Mouse (Mus musculus) MEL (cell line): ENCODE measurements around the gene Sephs2. TPM values are rescaled to one million over a fixed set of nuclear protein-coding genes. Genes with fewer than 3 reads are reported as not detected.
A peak's percentile ranks its signal among the peaks of the same experiment; 100 is the strongest.

ENCODE experiments used
- DNase-seq: peaks from one replicate; pipeline ENCODE4 v3.0.0; 2011; ENCODE audit warnings: low read depth, low spot score
- H3K27ac ChIP-seq: 2 replicates; pipeline ENCODE4 v1.5.1; 2012; ENCODE audit warnings: low read depth, mild to moderate bottlenecking, control low read depth, low read length, moderate library complexity; ENCODE audit not compliant: control insufficient read depth
- H3K27me3 ChIP-seq, 2 experiments: fragments of 150-350 bp in 1 of 2; sonication (generic) in 1 of 2; 2 replicates each; pipeline ENCODE4 v1.6.1; 2012; ENCODE audit warnings: low read length in 2 of 2, mild to moderate bottlenecking in 2 of 2, improper control_type of control experiment in 1 of 2, moderate library complexity in 1 of 2; ENCODE audit not compliant: insufficient read depth in 2 of 2, control insufficient read depth in 1 of 2
- H3K36me3 ChIP-seq, 2 experiments: 2 replicates each; pipeline ENCODE4 v1.6.1; 2012 to 2014; ENCODE audit warnings: low read length in 2 of 2, improper control_type of control experiment in 1 of 2, inconsistent platforms in 1 of 2, mild to moderate bottlenecking in 1 of 2; ENCODE audit not compliant: insufficient read depth in 2 of 2, control insufficient read depth in 1 of 2
- H3K4me1 ChIP-seq, 2 experiments: fragments of 150-350 bp in 1 of 2; sonication (generic) in 1 of 2; 2 replicates each; pipeline ENCODE4 v1.6.1; 2012; ENCODE audit warnings: low read length in 2 of 2, improper control_type of control experiment in 1 of 2, mild to moderate bottlenecking in 1 of 2; ENCODE audit not compliant: insufficient read depth in 2 of 2, control insufficient read depth in 1 of 2
- H3K4me3 ChIP-seq, 2 experiments: fragments of 150-350 bp in 1 of 2; sonication (generic) in 1 of 2; 2 replicates each; pipeline ENCODE4 v1.5.1; 2012; ENCODE audit warnings: low read depth in 2 of 2, low read length in 2 of 2, mild to moderate bottlenecking in 2 of 2, moderate library complexity in 2 of 2, control low read depth in 1 of 2, improper control_type of control experiment in 1 of 2; ENCODE audit not compliant: control insufficient read depth in 1 of 2, insufficient read depth in 1 of 2
- H3K79me2 ChIP-seq: 2 replicates; pipeline ENCODE4 v1.6.1; 2012; ENCODE audit warnings: mild to moderate bottlenecking, low read length, moderate library complexity; ENCODE audit not compliant: control insufficient read depth, poor library complexity, insufficient read depth
- H3K9ac ChIP-seq: 2 replicates; pipeline ENCODE4 v1.6.1; 2012; ENCODE audit warnings: low read depth, mild to moderate bottlenecking, control low read depth, low read length, moderate library complexity; ENCODE audit not compliant: control insufficient read depth, poor library complexity, severe bottlenecking
- H3K9me3 ChIP-seq: fragments of 150-350 bp; sonication (generic); replicated peaks from 2 replicates; pipeline ENCODE4 v1.6.1; 2012; ENCODE audit warnings: mild to moderate bottlenecking, low read length, improper control_type of control experiment, moderate library complexity; ENCODE audit not compliant: insufficient read depth
- CTCF ChIP-seq, 3 experiments: IDR thresholded peaks in 2 of 3; conservative IDR thresholded peaks in 1 of 3; 2 replicates each; pipeline ENCODE4 v1.5.1; 2011 to 2012; ENCODE audit warnings: low read length in 3 of 3, low read depth in 2 of 3, mild to moderate bottlenecking in 2 of 3, improper control_type of control experiment in 1 of 3, inconsistent platforms in 1 of 3, mixed read lengths in 1 of 3, moderate library complexity in 1 of 3; ENCODE audit not compliant: control insufficient read depth in 1 of 3, insufficient read depth in 1 of 3, poor library complexity in 1 of 3, severe bottlenecking in 1 of 3
- ELF1 ChIP-seq: IDR thresholded peaks from 2 replicates; pipeline ENCODE4 v1.6.1; 2014; ENCODE audit warnings: low read depth, mild to moderate bottlenecking, inconsistent platforms, low read length, improper control_type of control experiment, moderate library complexity
- EP300 ChIP-seq, 2 experiments: IDR thresholded peaks; 2 replicates each; pipeline ENCODE4 v1.6.1; 2011; ENCODE audit warnings: improper control_type of control experiment in 2 of 2, low read length in 2 of 2, low read depth in 1 of 2, mild to moderate bottlenecking in 1 of 2
- GATA1 ChIP-seq: IDR thresholded peaks from 2 replicates; pipeline ENCODE4 v1.6.1; 2011; ENCODE audit warnings: low read depth, low read length, improper control_type of control experiment
- HCFC1 ChIP-seq: IDR thresholded peaks from 2 replicates; pipeline ENCODE4 v1.6.1; 2012; ENCODE audit warnings: low read depth, mild to moderate bottlenecking, inconsistent platforms, low read length, improper control_type of control experiment, moderate library complexity
- JUND ChIP-seq: IDR thresholded peaks from 2 replicates; pipeline ENCODE4 v1.6.1; 2011; ENCODE audit warnings: low read depth, mild to moderate bottlenecking, improper control_type of control experiment, low read length
- MAX ChIP-seq: IDR thresholded peaks from 2 replicates; pipeline ENCODE4 v1.6.1; 2011; ENCODE audit warnings: low read length, improper control_type of control experiment
- MAZ ChIP-seq: IDR thresholded peaks from 2 replicates; pipeline ENCODE4 v1.6.1; 2012; ENCODE audit warnings: low read depth, mild to moderate bottlenecking, inconsistent platforms, low read length, improper control_type of control experiment
- MXI1 ChIP-seq: IDR thresholded peaks from 2 replicates; pipeline ENCODE4 v1.6.1; 2011; ENCODE audit warnings: mild to moderate bottlenecking, low read depth, low read length, improper control_type of control experiment
- MYC ChIP-seq: IDR thresholded peaks from 2 replicates; pipeline ENCODE4 v1.6.1; 2011; ENCODE audit warnings: low read depth, mild to moderate bottlenecking, low read length, improper control_type of control experiment, moderate library complexity
- NRF1 ChIP-seq: IDR thresholded peaks from 2 replicates; pipeline ENCODE4 v1.6.1; 2014; ENCODE audit warnings: low read depth, mild to moderate bottlenecking, inconsistent platforms, low read length, improper control_type of control experiment, moderate library complexity; ENCODE audit not compliant: poor library complexity, insufficient read depth, severe bottlenecking
- POLR2A ChIP-seq, 2 experiments: IDR thresholded peaks; 2 replicates each; pipeline ENCODE4 v1.6.1; 2011 to 2012; ENCODE audit warnings: low read length in 2 of 2, mild to moderate bottlenecking in 2 of 2, control low read depth in 1 of 2, improper control_type of control experiment in 1 of 2, low read depth in 1 of 2, moderate library complexity in 1 of 2; ENCODE audit not compliant: control insufficient read depth in 1 of 2, insufficient read depth in 1 of 2, poor library complexity in 1 of 2
- POLR2AphosphoS2 ChIP-seq: IDR thresholded peaks from 2 replicates; pipeline ENCODE4 v1.6.1; 2011; ENCODE audit warnings: low read length, improper control_type of control experiment
- RAD21 ChIP-seq: IDR thresholded peaks from 2 replicates; pipeline ENCODE4 v1.6.1; 2011; ENCODE audit warnings: mild to moderate bottlenecking, low read depth, low read length, improper control_type of control experiment
- SIN3A ChIP-seq: IDR thresholded peaks from 2 replicates; pipeline ENCODE4 v1.6.1; 2012; ENCODE audit warnings: low read length, improper control_type of control experiment, inconsistent platforms
- SMC3 ChIP-seq: IDR thresholded peaks from 2 replicates; pipeline ENCODE4 v1.6.1; 2011; ENCODE audit warnings: low read depth, low read length, improper control_type of control experiment
- TAL1 ChIP-seq: IDR thresholded peaks from 2 replicates; pipeline ENCODE4 v1.6.1; 2012; ENCODE audit warnings: mild to moderate bottlenecking, inconsistent platforms, low read length, moderate library complexity, mixed read lengths
- TCF12 ChIP-seq: IDR thresholded peaks from 2 replicates; pipeline ENCODE4 v1.6.1; 2014; ENCODE audit warnings: low read depth, mild to moderate bottlenecking, inconsistent platforms, low read length, improper control_type of control experiment, moderate library complexity
- USF1 ChIP-seq: IDR thresholded peaks from 2 replicates; pipeline ENCODE4 v1.6.1; 2014; ENCODE audit warnings: low read depth, mild to moderate bottlenecking, inconsistent platforms, low read length, improper control_type of control experiment, moderate library complexity
- ZC3H11A ChIP-seq: IDR thresholded peaks from 2 replicates; pipeline ENCODE4 v1.6.1; 2012; ENCODE audit warnings: low read depth, mild to moderate bottlenecking, inconsistent platforms, low read length, improper control_type of control experiment
- ZKSCAN1 ChIP-seq: IDR thresholded peaks from 2 replicates; pipeline ENCODE4 v1.6.1; 2012; ENCODE audit warnings: low read depth, mild to moderate bottlenecking, inconsistent platforms, low read length, improper control_type of control experiment, moderate library complexity
- ZMIZ1 ChIP-seq: IDR thresholded peaks from 2 replicates; pipeline ENCODE4 v1.6.1; 2012; ENCODE audit warnings: low read depth, mild to moderate bottlenecking, inconsistent platforms, low read length, improper control_type of control experiment, moderate library complexity
- ZNF384 ChIP-seq: IDR thresholded peaks from 2 replicates; pipeline ENCODE4 v1.6.1; 2012; ENCODE audit warnings: low read depth, mild to moderate bottlenecking, inconsistent platforms, low read length, improper control_type of control experiment
- polyA plus RNA-seq, 2 experiments: library from polyadenylated mRNA; stranded (reverse) in 1 of 2; unstranded in 1 of 2; fragments of >175 nt in 1 of 2; fragments of >200 nt in 1 of 2; gene quantifications; 2 replicates each; pipeline versions ENCODE4 v1.2.1 to v1.2.4; 2012; ENCODE audit warnings: low replicate concordance in 2 of 2, low read depth in 1 of 2; ENCODE audit not compliant: insufficient read length in 2 of 2, insufficient read depth in 1 of 2, missing spikeins in 1 of 2
- total RNA-seq: library from RNA; depleted of rRNA; stranded (reverse); fragments of 300-350 nt; gene quantifications from 2 replicates; pipeline ENCODE4 v1.2.3, GENCODE M21; 2012

Sephs2 gene
- total and polyA plus RNA-seq, 3 experiments = 109 to 182 TPM; not detected in 1

DNA sequence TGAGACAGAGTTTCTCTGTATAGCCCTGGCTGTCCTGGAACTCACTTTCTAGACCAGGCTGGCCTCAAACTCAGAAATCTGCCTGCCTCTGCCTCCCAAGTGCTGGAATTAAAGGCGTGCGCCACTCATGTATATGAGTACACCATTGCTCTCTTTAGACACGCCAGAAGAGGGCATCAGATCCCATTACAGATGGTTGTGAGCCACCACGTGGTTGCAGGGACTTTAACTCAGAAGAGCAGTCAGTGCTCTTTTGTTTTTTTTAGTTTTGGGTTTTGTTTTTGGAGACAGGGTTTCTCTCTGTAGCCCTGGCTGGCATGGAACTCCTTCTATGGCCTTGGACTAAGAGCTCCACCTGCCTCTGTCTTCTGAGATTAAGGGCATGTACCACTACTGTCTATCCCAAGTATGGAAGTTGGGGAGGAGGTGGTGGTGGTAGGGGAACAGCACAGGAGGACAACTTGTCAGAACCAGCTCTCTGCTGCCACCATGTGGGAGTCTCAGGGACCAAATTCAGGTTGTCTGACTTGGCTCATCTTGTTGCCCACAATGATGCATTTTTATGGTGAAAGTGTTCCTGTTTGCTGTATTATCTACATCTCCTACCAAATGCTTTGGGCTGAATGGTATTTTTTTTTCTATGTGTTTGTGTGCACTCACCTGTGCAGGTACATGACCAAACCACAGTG, 45.1 kb downstream of the Sephs2 start:
- TF ChIP-seq ZNF384 (peak; percentile 55), CTCF (IDR thresholded peaks at IDR 0.05 in 2 of 3, conservative IDR thresholded peaks at IDR 0.05 in 1 of 3; ENCODE audit: control insufficient read depth in 1 of 3, insufficient read depth in 1 of 3, low read depth in 2 of 3, low read length in 3 of 3, poor library complexity in 1 of 3, severe bottlenecking in 1 of 3) (peak; percentile 74 to 91 (median 84)), RAD21 (peak; percentile 88), MYC (peak; percentile 98), JUND (0 out of 2 replicates have a peak, but pooled peaks have one; percentile 56), MXI1 (peak; percentile 96), MAZ (no peak), TAL1 (no peak), ELF1 (peak; percentile 21; the same call in 1 of the 2 replicates), NRF1 (no peak), POLR2AphosphoS2 (peak; percentile 53; the same call in 1 of the 2 replicates), HCFC1 (0 out of 2 replicates have a peak, but pooled peaks have one; percentile 53), SIN3A (peak; percentile 91), POLR2A (IDR thresholded peaks at IDR 0.05; ENCODE audit: control insufficient read depth in 1 of 2, insufficient read depth in 1 of 2, low read depth in 1 of 2, low read length in 2 of 2, poor library complexity in 1 of 2) (no peak), ZC3H11A (peak; percentile 63), ZMIZ1 (0 out of 2 replicates have a peak, but pooled peaks have one; percentile 55), EP300 (IDR thresholded peaks at IDR 0.05; ENCODE audit: low read depth in 1 of 2, low read length in 2 of 2) (0 out of 4 replicates have a peak, but pooled peaks of 1 of the 2 experiments have one; percentile 26), ZKSCAN1 (no peak), SMC3 (peak; percentile 79), GATA1 (0 out of 2 replicates have a peak, but pooled peaks have one; percentile 13), USF1 (peak; percentile 81), TCF12 (0 out of 2 replicates have a peak, but pooled peaks have one; percentile 13), MAX (peak; percentile 89)
- DNase-seq = peak; percentile 96
- H3K4me1 ChIP-seq = peaks cover 11 to 32% of the 10 kb centered on the region in 2 experiments
- no peaks in the 10 kb centered on the region for H3K9me3 ChIP-seq
- H3K27ac ChIP-seq = peak overlapping the region; percentile 59
- no peak overlapping the region for H3K9ac ChIP-seq
- H3K4me3 ChIP-seq = no peak overlapping the region
- H3K36me3 ChIP-seq = peaks cover 0 to 19% of the 10 kb centered on the region in 2 experiments; a peak in 2 of 4 replicates
- no peaks in the 10 kb centered on the region for H3K27me3 ChIP-seq
- H3K79me2 ChIP-seq = peaks cover 26% of the 10 kb centered on the region
